Mouse (Mus musculus) kidney, postnatal 36 days (tissue): ENCODE data around the gene Zfp36l3.
"Not testable (repeated sequence)": the region's sequence is repeated elsewhere in the genome, so short reads cannot be mapped to it uniquely, and the experiment has no call there.

Source experiments
- DNase-seq, 2 experiments: peaks; one replicate each; pipeline ENCODE4 v3.0.0; 2021 to 2022; ENCODE audit warnings: mixed read lengths in 2 of 2

Zfp36l3 gene

GRCm38 (mm10) chrX:53776276-53776675, at the start of gene Zfp36l3:
Gene Zfp36l3, minus strand, starts transcription at chrX:53776394.
- DNase-seq = no peak

- no peak for DNase-seq
These were observed 22.9 kb upstream of the Zfp36l3 start for GRCm38 (mm10) chrX:53799074-53799473.

- not testable (repeated sequence) for DNase-seq
These were observed 21.3 kb upstream of the Zfp36l3 start, which contains the start of gene Xlr for GRCm38 (mm10) chrX:53797519-53797918. Gene Xlr, minus strand, starts transcription at chrX:53797706.

GRCm38 (mm10) chrX:53757736-53758135, 18.5 kb downstream of the Zfp36l3 start, which contains the start of gene 1700013H16Rik:
Gene 1700013H16Rik, minus strand, starts transcription at chrX:53757831.
- no peak for DNase-seq

GRCm38 (mm10) chrX:53752851-53753250, 23.3 kb downstream of the Zfp36l3 start:
- no peak for DNase-seq

GRCm38 (mm10) chrX:53728967-53729366, 47.2 kb downstream of the Zfp36l3 start:
- DNase-seq = no peak

- DNase-seq = no peak
These were observed 51.6 kb downstream of the Zfp36l3 start, which contains the start of gene 4930502E18Rik for GRCm38 (mm10) chrX:53724596-53724995. Gene 4930502E18Rik, plus strand, starts transcription at chrX:53724826.
